Mouse (Mus musculus): ENCODE data around the gene Thada. TPM values are rescaled to one million over a fixed set of nuclear protein-coding genes. Genes with fewer than 3 reads are reported as not detected.

Thada gene
- total RNA-seq, 2 experiments from 2014 or later, result 12.2 to 15.7 TPM

DNA sequence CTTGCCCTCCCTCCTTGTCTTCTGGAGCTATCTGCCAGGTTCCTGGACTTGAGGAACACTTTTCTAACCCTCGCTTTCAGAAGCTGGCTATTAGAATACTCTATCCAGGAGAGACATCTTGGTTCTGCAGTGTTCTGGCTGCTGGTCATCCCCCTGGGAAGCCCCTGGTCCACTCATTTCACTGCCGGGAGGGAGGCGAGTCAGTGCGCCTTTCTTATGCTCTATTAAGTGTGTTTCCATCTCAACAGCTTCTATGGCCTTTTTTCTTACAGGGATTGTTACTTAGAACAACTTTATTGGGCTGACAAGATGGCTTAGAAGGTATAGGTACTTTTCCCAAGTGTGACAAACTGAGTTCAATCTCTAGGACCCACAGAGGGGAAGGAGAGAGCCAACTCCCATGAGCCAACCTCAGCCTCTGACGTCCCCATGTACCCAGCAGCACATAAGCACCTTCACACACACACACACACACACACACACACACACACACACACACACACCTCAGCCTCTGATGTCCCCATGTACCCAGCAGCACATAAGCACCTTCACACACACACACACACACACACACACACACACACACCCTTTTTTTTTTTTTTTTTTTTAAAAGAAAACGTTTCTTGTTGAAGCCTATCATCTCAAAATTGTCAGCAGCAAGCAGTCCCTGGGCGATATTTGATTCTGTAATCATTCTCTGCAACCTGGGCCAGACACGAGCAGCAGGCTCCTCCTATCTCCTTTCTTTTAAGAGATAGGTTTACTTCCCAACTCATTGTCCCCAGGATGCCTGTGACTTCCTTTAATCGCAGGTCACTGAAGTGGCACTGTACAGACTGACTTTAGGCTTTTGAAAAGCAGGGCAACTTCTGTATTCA lies 113.9 kb downstream of the Thada start:
- no peak for DNase-seq (ENCODE audit: extremely low spot score in 1 of 2, low spot score in 1 of 2)

DNA sequence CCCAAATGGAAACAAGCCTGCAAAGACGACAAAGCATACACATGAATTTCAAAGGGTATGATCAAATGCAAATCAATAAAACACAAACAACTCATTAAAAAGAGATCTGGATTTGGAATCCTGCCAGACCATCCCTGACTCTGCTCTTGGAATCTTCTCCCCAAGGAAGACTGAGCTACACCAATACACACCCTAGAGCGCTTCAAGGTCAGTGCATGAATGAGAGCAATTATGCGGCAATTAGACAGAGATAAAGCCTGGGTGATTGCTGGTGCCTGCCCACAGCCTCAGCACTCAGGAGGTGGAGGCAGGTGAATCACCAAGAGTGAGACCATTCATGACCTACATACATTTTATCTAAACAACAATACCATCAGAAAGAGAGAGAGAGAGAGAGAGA lies 114.7 kb downstream of the Thada start:
- DNase-seq (ENCODE audit: extremely low spot score in 1 of 2, low spot score in 1 of 2), result no peak

DNA sequence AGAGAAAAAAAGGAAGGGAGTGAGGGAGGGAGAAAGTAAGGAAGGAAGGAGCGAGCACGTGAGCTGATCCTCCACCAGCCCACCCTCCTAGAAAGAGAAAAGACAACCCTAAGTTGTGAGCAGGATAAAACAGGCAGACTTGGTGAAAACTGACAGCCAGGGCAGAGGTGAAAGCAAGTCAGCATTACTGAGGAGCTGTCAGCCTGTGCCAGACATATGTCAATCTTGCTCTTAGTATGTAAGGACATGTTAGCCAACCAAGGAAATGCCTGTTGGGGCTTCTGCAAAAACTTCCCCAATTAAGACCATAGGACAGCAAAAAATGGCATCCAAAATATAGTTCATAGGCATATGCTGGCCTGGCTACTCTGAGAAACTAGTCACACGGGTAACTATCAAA lies 117.1 kb downstream of the Thada start:
- DNase-seq (ENCODE audit: extremely low spot score in 1 of 2, low spot score in 1 of 2), result no peak

DNA sequence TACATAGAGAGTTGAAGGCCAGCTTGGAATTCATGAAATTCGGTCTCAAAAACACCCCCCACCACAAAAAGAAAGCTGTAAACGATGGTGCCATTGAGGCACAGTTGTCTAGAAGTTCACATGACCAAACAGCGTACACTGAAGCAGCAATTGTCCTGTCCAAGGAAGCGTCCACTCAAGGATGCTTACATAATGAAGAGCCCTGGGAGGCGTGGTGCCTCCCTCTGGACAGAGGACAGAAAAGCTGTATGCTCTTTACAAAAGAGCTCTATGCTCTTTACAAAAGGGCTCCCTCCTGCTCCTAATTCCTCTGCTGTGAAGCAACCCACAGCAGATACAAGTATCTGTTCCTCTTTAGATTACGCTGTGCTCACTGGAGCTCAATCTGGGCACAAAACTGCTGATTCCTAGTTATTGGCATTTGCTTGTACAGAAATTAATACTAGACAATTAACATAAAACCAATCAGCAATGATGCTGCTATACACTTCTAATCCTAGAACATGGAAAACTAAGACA lies 123.6 kb downstream of the Thada start:
- no peak for DNase-seq (ENCODE audit: extremely low spot score in 1 of 2, low spot score in 1 of 2)

DNA sequence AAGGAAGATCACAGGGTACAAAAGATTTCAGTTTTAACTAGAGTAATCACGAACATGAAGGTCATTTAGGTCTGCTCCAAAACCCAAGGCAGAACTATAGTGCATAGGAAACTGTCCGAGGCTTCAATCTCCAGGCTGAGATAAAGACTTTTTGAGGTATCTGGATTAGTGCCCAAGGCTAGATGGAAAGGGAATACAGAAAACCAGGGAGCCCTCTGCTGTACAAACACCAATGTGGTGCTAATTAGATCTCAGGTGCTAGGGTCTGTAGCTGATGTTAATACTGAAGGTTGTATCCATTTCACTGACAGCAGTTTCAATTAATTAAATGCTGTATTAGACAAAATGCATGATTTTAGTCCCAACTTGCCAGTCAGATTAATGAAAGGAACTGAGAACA lies 124.3 kb downstream of the Thada start:
- no peak for DNase-seq (ENCODE audit: extremely low spot score in 1 of 2, low spot score in 1 of 2)

DNA sequence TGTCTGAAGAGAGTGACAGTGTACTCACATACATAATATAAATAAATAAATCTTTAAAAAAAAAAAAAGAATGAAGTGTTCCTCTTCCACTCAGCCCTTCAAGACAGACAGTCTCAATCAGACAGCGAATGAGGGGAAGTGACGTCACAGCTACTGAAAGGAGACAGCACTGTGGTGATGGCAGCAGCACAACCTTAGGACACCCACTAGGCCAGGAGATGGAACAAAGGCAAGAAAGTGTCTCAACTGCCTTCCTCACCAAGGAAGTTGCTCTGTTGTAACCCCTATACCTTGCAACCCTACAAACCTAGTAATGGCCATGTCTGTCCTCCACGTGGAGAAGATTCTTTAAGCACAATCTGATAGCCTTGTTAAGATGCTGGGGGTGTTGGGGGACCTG lies 125.4 kb downstream of the Thada start:
- DNase-seq (ENCODE audit: extremely low spot score in 1 of 2, low spot score in 1 of 2), result no peak

DNA sequence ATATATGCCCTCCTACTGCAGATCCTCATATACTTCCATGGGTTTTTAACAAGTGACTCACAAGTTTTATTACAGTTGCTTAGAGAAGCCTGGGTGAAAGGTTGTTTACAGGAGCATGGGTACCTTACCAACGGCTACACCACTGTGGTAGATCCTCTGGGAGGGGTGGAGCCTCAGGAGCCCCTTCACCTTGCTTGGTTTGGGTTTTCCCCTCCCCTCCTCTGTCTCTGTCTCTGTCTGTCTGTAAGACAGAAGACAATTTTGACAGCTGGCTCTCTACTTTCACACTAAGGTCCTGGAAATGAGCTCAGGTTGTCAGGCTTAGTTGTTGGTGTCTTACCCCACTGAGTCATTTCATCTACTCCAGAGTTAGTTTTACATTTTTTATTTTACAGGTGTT lies 130.0 kb downstream of the Thada start:
- no peak for DNase-seq (ENCODE audit: extremely low spot score in 1 of 2, low spot score in 1 of 2)

DNA sequence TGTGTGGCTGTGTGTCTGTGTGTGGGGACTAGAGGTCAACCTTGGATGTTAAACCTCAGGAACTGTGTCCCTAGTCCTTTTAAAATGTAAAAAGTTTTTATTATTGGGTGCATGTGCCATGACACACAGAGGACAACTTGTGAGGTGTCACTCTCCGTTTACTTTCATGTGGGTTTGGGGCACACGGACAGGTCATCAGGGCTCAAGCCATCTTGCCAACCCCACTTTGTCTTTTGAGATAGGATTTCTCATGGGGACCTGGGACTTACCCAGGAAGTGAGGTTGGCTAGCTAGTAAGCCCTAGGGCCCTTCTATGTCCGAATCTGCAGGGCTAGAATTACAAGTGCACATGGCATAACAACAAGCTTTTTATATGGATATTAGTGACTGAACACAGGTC lies 130.9 kb downstream of the Thada start:
- no peak for DNase-seq (ENCODE audit: extremely low spot score in 1 of 2, low spot score in 1 of 2)

DNA sequence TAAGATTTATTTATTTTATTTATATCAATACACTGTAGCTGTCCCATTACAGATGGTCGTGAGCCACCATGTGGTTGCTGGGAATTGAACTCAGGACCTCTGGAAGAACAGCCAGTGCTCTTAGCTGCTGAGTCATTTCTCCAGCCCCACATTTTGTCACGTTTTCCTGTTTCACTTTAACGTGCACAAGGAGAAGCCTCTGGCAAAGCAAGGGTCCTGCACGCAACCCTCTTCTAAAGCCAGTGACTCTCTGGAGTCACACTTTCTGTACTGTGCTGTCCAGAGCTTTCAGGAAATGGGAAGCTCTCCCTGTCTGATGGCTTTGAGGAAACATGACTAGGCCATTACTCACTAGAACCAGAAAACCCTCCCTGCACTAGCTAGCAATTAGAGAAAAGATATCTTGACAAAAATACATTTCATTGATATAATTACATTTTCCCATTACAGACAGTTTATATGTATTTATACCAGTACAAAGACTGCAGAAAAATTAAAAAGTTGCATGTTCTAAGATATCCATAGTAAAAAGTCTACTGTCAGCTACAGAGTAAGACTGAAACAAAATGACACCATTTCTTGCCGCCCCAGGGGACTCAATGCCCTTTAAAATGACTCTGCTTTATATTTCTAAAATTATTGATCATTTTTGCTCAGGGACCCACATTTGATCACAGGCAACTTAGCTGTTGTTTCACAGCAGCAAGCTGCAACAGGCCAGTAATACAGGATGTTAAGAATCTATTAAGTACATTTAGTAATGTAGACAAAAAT lies 131.6 kb downstream of the Thada start:
- DNase-seq (ENCODE audit: extremely low spot score in 1 of 2, low spot score in 1 of 2), result no peak

DNA sequence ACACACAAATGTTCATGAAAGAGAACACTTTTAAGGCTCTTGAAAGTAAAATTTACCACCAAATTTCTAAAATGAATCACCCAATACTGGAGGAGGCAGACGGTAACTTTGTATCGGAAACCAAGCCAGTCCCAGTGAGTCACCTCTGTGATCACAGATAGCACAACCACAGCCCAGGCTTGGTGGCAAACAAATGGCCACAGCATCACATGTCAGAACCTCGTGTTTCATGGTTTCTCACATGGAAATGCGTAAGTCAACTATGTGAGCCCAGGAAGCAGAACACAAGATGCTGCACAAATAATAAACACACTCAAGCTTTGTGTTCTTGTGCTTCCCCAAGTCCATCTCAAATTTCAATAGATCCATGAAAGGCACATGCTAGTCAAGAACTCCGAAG lies 133.1 kb downstream of the Thada start:
- DNase-seq (ENCODE audit: extremely low spot score in 1 of 2, low spot score in 1 of 2), result no peak

DNA sequence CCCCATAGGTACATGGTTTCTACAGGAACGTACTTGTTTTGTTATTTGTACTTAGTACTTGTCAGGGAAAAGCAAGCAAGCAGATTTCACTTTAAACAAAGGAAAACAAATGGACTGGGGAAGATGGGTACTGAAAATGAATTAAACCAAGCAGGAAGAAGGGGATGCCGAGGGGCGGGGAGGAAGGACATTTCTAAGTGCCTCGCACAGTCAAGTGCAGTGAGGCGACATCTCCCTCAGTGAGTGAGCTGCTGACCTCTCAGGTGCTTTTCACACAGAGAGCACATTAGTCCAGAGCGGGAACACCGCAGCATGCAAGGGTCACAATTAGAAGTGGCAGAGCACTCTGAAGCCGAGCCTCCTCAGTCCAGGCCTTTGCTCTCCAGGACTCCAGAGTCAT lies 135.0 kb downstream of the Thada start:
- DNase-seq (ENCODE audit: extremely low spot score in 1 of 2, low spot score in 1 of 2), result no peak

DNA sequence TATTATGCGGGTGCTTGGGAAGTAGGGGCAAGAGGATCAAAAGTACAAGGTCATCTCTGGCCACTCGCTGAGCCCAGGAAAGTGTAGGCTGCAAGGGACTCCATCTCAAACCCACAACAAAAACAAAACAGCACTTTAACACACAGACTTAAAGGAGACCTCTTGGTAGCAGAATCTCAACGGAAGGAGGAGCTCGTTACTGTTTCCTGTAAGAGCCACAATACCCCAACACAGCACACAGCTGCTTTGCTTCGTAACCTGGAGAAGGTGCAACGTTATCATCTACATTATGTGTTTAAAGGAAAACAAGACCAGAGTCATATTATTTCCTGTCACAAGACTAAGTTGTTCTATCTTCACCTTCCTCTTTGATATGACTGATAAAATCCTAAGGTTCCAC lies 135.5 kb downstream of the Thada start:
- no peak for DNase-seq (ENCODE audit: extremely low spot score in 1 of 2, low spot score in 1 of 2)

DNA sequence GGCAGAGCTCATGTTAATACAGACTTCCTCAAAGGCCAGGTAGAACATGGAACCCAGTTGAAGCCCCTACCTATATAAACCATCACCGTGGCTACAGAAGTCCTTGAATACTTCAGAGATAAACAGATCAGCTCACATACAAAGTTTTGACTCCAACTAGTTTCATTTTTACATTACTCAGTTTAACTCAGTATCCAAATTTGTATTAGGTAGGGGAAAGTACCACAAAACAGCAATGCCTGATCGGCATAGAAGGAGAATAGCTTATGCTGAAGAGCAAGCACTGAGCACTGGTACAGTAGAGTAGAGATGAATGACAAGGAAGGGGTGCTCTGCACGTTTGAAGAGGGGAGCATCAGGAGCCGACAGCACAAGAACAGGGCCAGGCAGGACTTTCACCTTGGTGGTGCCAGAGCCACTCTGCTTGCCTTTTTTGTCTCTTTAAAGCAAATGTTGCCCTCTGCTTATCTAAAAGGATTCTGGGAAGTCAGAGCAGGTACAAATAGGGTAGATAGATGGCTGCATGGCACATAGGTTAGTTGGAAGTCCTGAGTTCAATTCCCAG lies 136.0 kb downstream of the Thada start:
- no peak for DNase-seq (ENCODE audit: extremely low spot score in 1 of 2, low spot score in 1 of 2)

DNA sequence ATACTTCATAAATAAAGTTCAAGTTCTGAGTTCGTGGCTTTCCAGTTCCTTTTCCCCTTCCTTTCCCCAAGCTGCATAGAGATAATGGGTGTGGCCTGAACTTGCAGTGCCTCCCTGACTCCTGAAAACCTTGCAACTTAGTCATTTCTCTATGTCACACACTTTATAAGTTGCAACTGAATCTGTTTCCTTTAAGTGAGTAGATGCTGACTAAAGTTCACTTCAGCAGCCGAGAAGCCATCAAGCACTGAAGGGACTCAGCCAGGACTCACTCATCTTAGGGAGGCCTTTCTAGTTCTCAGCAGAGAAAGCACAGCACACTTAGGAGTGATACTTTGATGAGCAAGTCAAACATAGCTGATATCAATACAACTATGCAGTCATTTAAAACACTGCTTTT lies 137.5 kb downstream of the Thada start:
- no peak for DNase-seq (ENCODE audit: extremely low spot score in 1 of 2, low spot score in 1 of 2)

DNA sequence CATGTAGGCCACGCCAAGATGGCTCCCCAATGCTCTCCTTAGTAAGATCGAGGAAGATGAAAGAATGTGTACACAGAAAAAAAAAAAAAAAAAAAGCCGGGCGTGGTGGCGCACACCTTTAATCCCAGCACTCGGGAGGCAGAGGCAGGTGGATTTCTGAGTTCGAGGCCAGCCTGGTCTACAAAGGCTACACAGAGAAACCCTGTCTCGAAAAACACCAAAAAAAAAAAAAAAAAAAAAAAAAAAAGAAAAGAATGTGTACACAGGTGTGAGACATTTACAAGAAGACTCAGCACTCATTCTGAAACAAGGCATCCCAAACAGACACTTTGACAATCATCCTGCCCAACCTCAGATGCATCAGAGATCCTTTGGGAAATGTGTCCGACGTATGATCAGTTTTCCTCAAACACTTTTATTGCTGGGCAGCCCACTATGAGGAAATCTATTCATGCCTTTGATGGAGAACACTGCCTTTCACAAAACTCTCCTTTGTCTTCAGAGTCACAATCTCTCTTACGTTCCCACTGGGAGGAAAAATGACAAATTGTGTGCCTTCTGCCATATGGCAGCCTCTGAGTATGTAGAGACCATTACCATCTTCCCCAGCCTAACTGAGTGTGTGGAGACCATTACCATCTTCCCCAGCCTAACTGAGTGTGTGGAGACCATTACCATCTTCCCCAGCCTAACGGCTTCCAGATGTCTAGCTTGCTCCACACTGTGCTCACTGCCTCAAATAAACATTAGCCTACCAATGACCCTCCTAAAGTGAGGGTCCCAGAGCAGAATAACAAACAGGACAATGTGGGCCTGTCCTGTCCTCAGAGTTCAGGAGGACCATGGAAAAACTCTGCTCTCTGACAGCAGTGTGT lies 138.7 kb downstream of the Thada start:
- DNase-seq (ENCODE audit: extremely low spot score in 1 of 2, low spot score in 1 of 2), result no peak

DNA sequence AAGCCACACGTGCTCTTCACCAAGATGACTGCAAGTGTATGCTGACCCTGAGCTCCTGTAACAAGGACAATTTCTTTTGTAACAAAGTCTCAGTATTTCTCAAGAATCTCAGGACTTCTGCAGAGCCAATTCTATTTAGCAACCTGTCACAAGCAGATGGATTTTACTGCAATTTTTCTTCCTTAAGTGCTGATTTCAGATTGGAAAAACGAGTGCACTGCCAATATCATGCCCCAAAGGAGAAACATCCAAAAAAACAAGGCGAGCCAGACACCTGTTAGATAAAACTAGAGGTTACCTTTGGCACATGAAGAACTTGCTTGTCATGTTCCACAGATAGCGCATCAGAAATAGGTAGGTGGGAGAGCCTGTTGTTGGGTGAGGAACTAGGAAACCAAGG lies 143.8 kb downstream of the Thada start:
- no peak for DNase-seq (ENCODE audit: extremely low spot score in 1 of 2, low spot score in 1 of 2)

DNA sequence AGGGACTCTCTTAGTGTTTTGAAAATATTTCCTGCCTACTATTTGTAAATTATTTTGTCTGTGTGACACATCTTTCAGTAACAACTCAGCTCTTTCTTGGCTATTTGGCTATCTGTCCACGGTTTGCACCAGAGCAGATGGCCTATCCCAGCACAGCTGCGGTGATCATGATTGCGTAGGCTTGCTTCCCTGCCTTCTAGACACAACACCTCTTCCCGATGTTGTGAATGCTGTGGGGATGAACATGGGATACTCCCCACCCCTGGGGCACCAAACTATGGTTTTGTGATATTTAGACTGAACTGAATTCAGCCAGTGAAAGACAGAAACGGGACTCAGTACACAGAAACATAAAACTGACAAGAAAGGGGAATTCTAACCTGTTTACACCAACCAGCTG lies 144.7 kb downstream of the Thada start:
- no peak for DNase-seq (ENCODE audit: extremely low spot score in 1 of 2, low spot score in 1 of 2)

DNA sequence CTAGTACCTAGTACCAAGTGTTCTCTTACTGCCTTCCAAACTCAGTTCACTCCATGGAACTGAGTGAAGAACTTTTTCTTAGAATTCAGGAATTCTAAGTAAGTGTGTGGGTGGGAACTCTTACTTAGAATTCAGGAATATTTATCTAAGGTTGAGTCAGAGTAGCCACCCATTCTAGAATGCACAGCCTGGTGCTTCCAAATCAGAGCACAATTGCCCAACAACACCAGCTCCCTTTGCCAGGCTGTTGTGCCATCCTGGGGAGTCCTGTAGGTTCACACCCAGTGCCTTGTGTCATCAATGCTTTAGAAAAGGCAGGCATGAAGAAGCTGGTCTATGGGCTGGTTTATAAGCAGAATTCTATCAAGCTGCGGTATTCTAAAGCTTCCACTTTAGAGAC lies 145.4 kb downstream of the Thada start:
- DNase-seq (ENCODE audit: extremely low spot score in 1 of 2, low spot score in 1 of 2), result no peak

DNA sequence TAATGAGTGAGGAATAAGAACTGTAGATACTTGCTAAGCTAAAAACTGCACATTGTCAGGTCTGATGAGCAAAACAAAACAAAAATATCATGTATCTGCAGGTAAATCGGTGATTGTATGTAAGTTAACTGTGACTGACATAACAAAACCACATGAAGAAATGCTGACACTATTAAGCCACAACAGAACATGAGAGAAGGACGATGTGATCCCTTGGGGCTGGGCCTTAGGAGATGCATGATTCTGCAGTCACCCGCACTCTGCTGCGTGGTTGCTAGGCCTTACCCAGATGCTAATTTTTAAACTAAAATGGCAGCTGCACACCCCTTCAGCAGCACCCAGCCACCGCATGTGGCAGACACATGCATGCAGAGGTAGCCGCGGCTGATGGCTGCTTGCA lies 151.7 kb downstream of the Thada start:
- no peak for DNase-seq (ENCODE audit: extremely low spot score in 1 of 2, low spot score in 1 of 2)

DNA sequence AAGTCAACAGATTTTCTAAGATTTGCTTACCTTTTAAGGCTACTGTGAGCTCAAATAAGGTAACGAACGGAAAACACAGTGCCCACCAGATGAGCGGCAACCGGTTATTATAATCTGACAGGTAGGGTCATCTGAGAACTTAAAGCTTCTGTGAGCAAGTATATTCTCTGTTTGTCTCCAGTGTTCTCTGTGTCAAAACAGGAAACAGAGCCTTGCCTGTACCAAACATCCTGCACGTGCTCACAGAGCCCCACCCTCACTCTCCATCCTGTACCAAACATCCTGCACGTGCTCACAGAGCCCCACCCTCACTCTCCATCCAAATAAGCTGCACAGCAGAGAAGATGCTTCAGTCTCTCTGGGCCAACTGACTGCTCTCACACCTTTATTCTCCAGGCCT lies 152.5 kb downstream of the Thada start:
- DNase-seq (ENCODE audit: extremely low spot score in 1 of 2, low spot score in 1 of 2), result no peak
